Mouse (Mus musculus) T-helper 1 cell (primary cell): ENCODE results near the gene Lsm12.
"Not testable (repeated sequence)": the region's sequence is repeated elsewhere in the genome, so short reads cannot be mapped to it uniquely, and the experiment has no call there.

Experiments
- in situ Hi-C: fragments of 300-600 bp; cut with MboI, MseI; formaldehyde crosslinking; loops from one replicate; pipeline ENCODE4 v1.15.1; 2025; ENCODE audit warnings: high pct_unique_total_duplicates

The Lsm12 gene

GRCm38 (mm10) chr11:102186235-102186634, 1.1 kb upstream of the Lsm12 start:
- in situ Hi-C loops: no loop called here

GRCm38 (mm10) chr11:102185677-102186076, 581 bp upstream of the Lsm12 start:
- in situ Hi-C loops: no loop called here

GRCm38 (mm10) chr11:102184253-102184645, 847 bp downstream of the Lsm12 start:
- in situ Hi-C loops: no loop called here

- in situ Hi-C loops: no loop called here
These were observed 5.3 kb downstream of the Lsm12 start for GRCm38 (mm10) chr11:102179836-102180235.

- in situ Hi-C loops: no loop called here
These were observed 16.4 kb downstream of the Lsm12 start for GRCm38 (mm10) chr11:102168689-102169088.

- in situ Hi-C loops: no loop called here
These were observed 17.6 kb downstream of the Lsm12 start for GRCm38 (mm10) chr11:102167539-102167938.

GRCm38 (mm10) chr11:102165971-102166722, 18.9 kb downstream of the Lsm12 start:
- in situ Hi-C loops: no loop called here

GRCm38 (mm10) chr11:102159781-102160180, 25.3 kb downstream of the Lsm12 start:
- in situ Hi-C loops: no loop called here

- in situ Hi-C loops: not testable (repeated sequence)
These were observed 27.1 kb downstream of the Lsm12 start for GRCm38 (mm10) chr11:102158024-102158423.

- in situ Hi-C loops: no loop called here
These were observed 28.4 kb downstream of the Lsm12 start for GRCm38 (mm10) chr11:102156786-102157089.

GRCm38 (mm10) chr11:102156039-102156785, 28.9 kb downstream of the Lsm12 start, which contains the start of gene Tmem101:
Tmem101 (minus strand) TSS chr11:102156404.
- in situ Hi-C loops: no loop called here

- in situ Hi-C loops: loop anchor here (5.0 kb wide), 1 partner anchor 90 kb away; no protein-coding TSS in a partner anchor
These were observed 37.7 kb downstream of the Lsm12 start for GRCm38 (mm10) chr11:102147213-102147989.

- in situ Hi-C loops: loop anchor here (5.0 kb wide), 1 partner anchor 89 kb away; no protein-coding TSS in a partner anchor
These were observed 38.6 kb downstream of the Lsm12 start for GRCm38 (mm10) chr11:102146531-102146930.

- in situ Hi-C loops: loop anchor here (5.0 kb wide), 1 partner anchor 89 kb away; no protein-coding TSS in a partner anchor
These were observed 39.1 kb downstream of the Lsm12 start for GRCm38 (mm10) chr11:102146005-102146404.

- in situ Hi-C loops: loop anchor here (5.0 kb wide), 1 partner anchor 88 kb away; no protein-coding TSS in a partner anchor
These were observed 39.6 kb downstream of the Lsm12 start, which contains the start of gene Nags for GRCm38 (mm10) chr11:102145471-102146001. Nags (plus strand) TSS chr11:102145513.

GRCm38 (mm10) chr11:102144957-102145470, 40.1 kb downstream of the Lsm12 start:
- in situ Hi-C loops: loop anchor here (5.0 kb wide), 1 partner anchor 88 kb away; no protein-coding TSS in a partner anchor

- in situ Hi-C loops: no loop called here
These were observed 42.7 kb downstream of the Lsm12 start for GRCm38 (mm10) chr11:102142355-102142754.

- in situ Hi-C loops: no loop called here
These were observed 44.6 kb downstream of the Lsm12 start for GRCm38 (mm10) chr11:102140508-102140907.

- in situ Hi-C loops: no loop called here
These were observed 46.7 kb downstream of the Lsm12 start for GRCm38 (mm10) chr11:102138447-102138740.

GRCm38 (mm10) chr11:102137625-102138446, 47.3 kb downstream of the Lsm12 start:
- in situ Hi-C loops: no loop called here

- in situ Hi-C loops: no loop called here
These were observed 50.6 kb downstream of the Lsm12 start for GRCm38 (mm10) chr11:102134516-102134915.
